Mouse (Mus musculus): ENCODE data around the gene Mrps35. TPM values are rescaled to one million over a fixed set of nuclear protein-coding genes. Genes with fewer than 3 reads are reported as not detected.

Gene Mrps35
- polyA plus RNA-seq, 1 experiment = 44.9 TPM

DNA sequence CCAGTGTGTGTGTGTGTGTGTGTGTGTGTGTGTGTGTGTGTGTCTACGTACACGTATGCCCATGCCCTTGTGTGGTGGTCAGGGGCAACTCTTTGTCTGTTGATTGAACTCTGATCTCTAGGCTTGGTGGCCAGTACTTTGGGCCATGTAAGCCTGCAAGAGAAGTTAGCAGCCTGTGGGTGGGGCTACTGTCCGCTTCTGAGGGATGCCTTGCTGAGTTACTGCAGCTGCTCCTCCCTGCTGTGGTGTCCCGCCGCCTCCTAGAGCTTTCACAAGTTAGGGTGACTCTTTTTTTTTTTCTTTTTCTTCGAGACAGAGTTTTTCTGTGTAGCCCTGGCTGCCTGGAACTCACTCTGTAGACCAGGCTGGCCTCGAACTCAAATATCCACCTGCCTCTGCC is 16.8 kb downstream of the Mrps35 start:
- H3K36me3 ChIP-seq (ENCODE audit: control insufficient read depth, insufficient read depth) = peaks cover 25% of the 10 kb centered on the region
- H3K79me2 ChIP-seq (ENCODE audit: control insufficient read depth, insufficient read depth) = no peaks in the 10 kb centered on the region
- H3K4me3 ChIP-seq = no peak overlapping the region
- no peak overlapping the region for H3K4me2 ChIP-seq (ENCODE audit: low read depth)
- TF ChIP-seq USF1 (IDR thresholded peaks at IDR 0.05; ENCODE audit: low read depth) = no peak
- TF ChIP-seq TCF3 (IDR thresholded peaks at IDR 0.05; ENCODE audit: insufficient read length, low read depth) = no peak
- TF ChIP-seq SRF (IDR thresholded peaks at IDR 0.05; ENCODE audit: control insufficient read depth, insufficient read length, low read depth) = no peak
- no peak for TF ChIP-seq MYOD1 (IDR thresholded peaks at IDR 0.05; ENCODE audit: control insufficient read depth in 1 of 3, insufficient read length in 2 of 3, low read depth in 2 of 3)
- H3ac ChIP-seq (ENCODE audit: control insufficient read depth, insufficient read length) = no peak overlapping the region
- no peaks in the 10 kb centered on the region for H3K27me3 ChIP-seq (ENCODE audit: control insufficient read depth, insufficient read depth, insufficient read length)

DNA sequence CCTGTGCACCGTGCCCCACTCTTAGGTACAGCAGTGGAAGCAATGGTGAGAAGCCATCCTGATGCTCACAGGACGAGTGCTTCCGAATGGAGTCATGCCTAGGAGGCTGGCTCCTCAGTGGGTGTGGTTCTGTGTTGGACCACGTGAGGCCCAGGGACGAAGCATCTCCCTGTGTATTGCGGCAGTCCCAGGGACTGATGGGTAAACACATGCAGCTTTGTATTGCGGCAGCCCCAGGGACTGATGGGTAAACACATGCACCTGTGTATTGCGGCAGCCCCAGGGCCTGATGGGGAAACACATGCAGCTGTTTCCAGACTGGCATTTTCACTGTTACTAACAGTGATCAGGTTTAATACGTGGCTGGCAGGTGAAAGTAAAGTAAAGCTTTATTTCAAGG is 19.1 kb downstream of the Mrps35 start:
- H3K4me2 ChIP-seq (ENCODE audit: low read depth) = no peak overlapping the region
- H3K27me3 ChIP-seq (ENCODE audit: control insufficient read depth, insufficient read depth, insufficient read length) = no peaks in the 10 kb centered on the region
- H3ac ChIP-seq (ENCODE audit: control insufficient read depth, insufficient read length) = no peak overlapping the region
- H3K4me3 ChIP-seq = no peak overlapping the region
- TF ChIP-seq TCF3 (IDR thresholded peaks at IDR 0.05; ENCODE audit: insufficient read length, low read depth) (no peak), CEBPB (IDR thresholded peaks at IDR 0.05; ENCODE audit: insufficient read depth, poor library complexity, severe bottlenecking) (no peak), USF1 (IDR thresholded peaks at IDR 0.05; ENCODE audit: low read depth) (no peak), POLR2A (IDR thresholded peaks at IDR 0.05; ENCODE audit: insufficient read length, low read depth) (no peak), MYOD1 (IDR thresholded peaks at IDR 0.05; ENCODE audit: control insufficient read depth in 1 of 3, insufficient read length in 2 of 3, low read depth in 2 of 3) (no peak), E2F4 (IDR thresholded peaks at IDR 0.05; ENCODE audit: insufficient read depth) (no peak), POLR2AphosphoS2 (IDR thresholded peaks at IDR 0.05; ENCODE audit: insufficient read length, low read depth) (no peak), REST (IDR thresholded peaks at IDR 0.05; ENCODE audit: insufficient read depth, insufficient read length) (no peak), MYOG (IDR thresholded peaks at IDR 0.05; ENCODE audit: control insufficient read depth in 1 of 3, insufficient read depth in 1 of 3, insufficient read length in 2 of 3, low read depth in 2 of 3) (no peak), MAX (IDR thresholded peaks at IDR 0.05; ENCODE audit: low read depth) (no peak), SRF (IDR thresholded peaks at IDR 0.05; ENCODE audit: control insufficient read depth, insufficient read length, low read depth) (no peak), TCF12 (IDR thresholded peaks at IDR 0.05; ENCODE audit: insufficient read depth, poor library complexity, severe bottlenecking) (no peak)
- no peaks in the 10 kb centered on the region for H3K79me2 ChIP-seq (ENCODE audit: control insufficient read depth, insufficient read depth)
- H3K36me3 ChIP-seq (ENCODE audit: control insufficient read depth, insufficient read depth) = peaks cover 25% of the 10 kb centered on the region

DNA sequence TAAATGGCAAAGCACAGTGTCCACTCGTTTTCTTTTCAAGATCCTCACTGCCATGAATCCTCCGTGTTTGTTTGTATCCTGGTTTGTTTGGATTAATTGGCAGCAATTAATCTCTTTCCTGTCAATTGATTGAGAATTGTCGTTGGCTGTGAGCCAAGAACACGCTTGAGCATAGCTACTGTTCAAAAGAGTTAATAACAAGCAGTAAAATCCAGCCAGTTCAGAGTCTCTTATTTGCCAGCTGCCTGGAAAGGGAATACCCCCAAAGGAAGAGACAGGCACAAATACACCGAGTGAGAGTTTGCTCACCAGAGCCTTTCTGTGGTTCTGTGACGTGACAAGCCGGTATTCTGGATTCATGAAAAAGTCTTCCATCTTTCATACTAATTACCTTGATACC is 19.5 kb downstream of the Mrps35 start:
- H3K4me3 ChIP-seq = no peak overlapping the region

DNA sequence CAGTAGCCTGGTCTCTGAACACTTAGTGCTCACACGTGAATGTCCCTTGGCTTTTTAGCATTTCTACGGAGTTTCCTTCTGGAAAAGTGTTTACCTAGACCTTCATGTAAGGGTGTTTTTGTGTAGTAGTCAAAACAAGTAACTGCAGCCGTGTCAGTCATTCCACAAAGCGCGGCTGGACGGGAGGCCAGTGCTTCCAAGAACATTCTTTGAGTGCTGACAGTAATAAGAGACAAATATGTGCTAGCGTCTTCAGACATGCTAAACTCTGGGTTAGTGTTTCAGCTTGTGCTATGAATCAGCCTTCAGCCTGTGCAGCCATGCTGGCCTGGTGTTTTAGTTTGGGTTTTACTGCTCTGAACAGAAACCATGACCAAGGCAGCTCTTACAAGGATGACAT is 20.1 kb downstream of the Mrps35 start:
- H3ac ChIP-seq (ENCODE audit: control insufficient read depth, insufficient read length) = no peak overlapping the region
- no peak for TF ChIP-seq USF1 (IDR thresholded peaks at IDR 0.05; ENCODE audit: low read depth)
- TF ChIP-seq E2F4 (IDR thresholded peaks at IDR 0.05; ENCODE audit: insufficient read depth) = no peak
- no peak for TF ChIP-seq MYOD1 (IDR thresholded peaks at IDR 0.05; ENCODE audit: control insufficient read depth in 1 of 3, insufficient read length in 2 of 3, low read depth in 2 of 3)
- TF ChIP-seq POLR2AphosphoS2 (IDR thresholded peaks at IDR 0.05; ENCODE audit: insufficient read length, low read depth) = no peak
- TF ChIP-seq MYOG (IDR thresholded peaks at IDR 0.05; ENCODE audit: control insufficient read depth in 1 of 3, insufficient read depth in 1 of 3, insufficient read length in 2 of 3, low read depth in 2 of 3) = no peak
- TF ChIP-seq POLR2A (IDR thresholded peaks at IDR 0.05; ENCODE audit: insufficient read length, low read depth) = no peak
- TF ChIP-seq TCF12 (IDR thresholded peaks at IDR 0.05; ENCODE audit: insufficient read depth, poor library complexity, severe bottlenecking) = no peak
- TF ChIP-seq TCF3 (IDR thresholded peaks at IDR 0.05; ENCODE audit: insufficient read length, low read depth) = no peak
- TF ChIP-seq MAX (IDR thresholded peaks at IDR 0.05; ENCODE audit: low read depth) = no peak
- TF ChIP-seq REST (IDR thresholded peaks at IDR 0.05; ENCODE audit: insufficient read depth, insufficient read length) = no peak
- no peak for TF ChIP-seq CEBPB (IDR thresholded peaks at IDR 0.05; ENCODE audit: insufficient read depth, poor library complexity, severe bottlenecking)
- TF ChIP-seq SRF (IDR thresholded peaks at IDR 0.05; ENCODE audit: control insufficient read depth, insufficient read length, low read depth) = no peak
- no peaks in the 10 kb centered on the region for H3K79me2 ChIP-seq (ENCODE audit: control insufficient read depth, insufficient read depth)
- H3K27me3 ChIP-seq (ENCODE audit: control insufficient read depth, insufficient read depth, insufficient read length) = no peaks in the 10 kb centered on the region
- H3K4me2 ChIP-seq (ENCODE audit: low read depth) = no peak overlapping the region
- no peak overlapping the region for H3K4me3 ChIP-seq
- peaks cover 24% of the 10 kb centered on the region for H3K36me3 ChIP-seq (ENCODE audit: control insufficient read depth, insufficient read depth)

More for the DNA sequence above, 19.5 kb downstream of the Mrps35 start:
- H3ac ChIP-seq (ENCODE audit: control insufficient read depth, insufficient read length) = no peak overlapping the region
- no peaks in the 10 kb centered on the region for H3K79me2 ChIP-seq (ENCODE audit: control insufficient read depth, insufficient read depth)
- H3K36me3 ChIP-seq (ENCODE audit: control insufficient read depth, insufficient read depth) = peaks cover 25% of the 10 kb centered on the region
- no peak for TF ChIP-seq MYOG (IDR thresholded peaks at IDR 0.05; ENCODE audit: control insufficient read depth in 1 of 3, insufficient read depth in 1 of 3, insufficient read length in 2 of 3, low read depth in 2 of 3)
- TF ChIP-seq CEBPB (IDR thresholded peaks at IDR 0.05; ENCODE audit: insufficient read depth, poor library complexity, severe bottlenecking) = no peak
- no peak for TF ChIP-seq MAX (IDR thresholded peaks at IDR 0.05; ENCODE audit: low read depth)
- no peak for TF ChIP-seq SRF (IDR thresholded peaks at IDR 0.05; ENCODE audit: control insufficient read depth, insufficient read length, low read depth)
- TF ChIP-seq POLR2AphosphoS2 (IDR thresholded peaks at IDR 0.05; ENCODE audit: insufficient read length, low read depth) = no peak
- no peak for TF ChIP-seq USF1 (IDR thresholded peaks at IDR 0.05; ENCODE audit: low read depth)
- TF ChIP-seq E2F4 (IDR thresholded peaks at IDR 0.05; ENCODE audit: insufficient read depth) = no peak
- TF ChIP-seq POLR2A (IDR thresholded peaks at IDR 0.05; ENCODE audit: insufficient read length, low read depth) = no peak
- no peak for TF ChIP-seq TCF12 (IDR thresholded peaks at IDR 0.05; ENCODE audit: insufficient read depth, poor library complexity, severe bottlenecking)
- TF ChIP-seq TCF3 (IDR thresholded peaks at IDR 0.05; ENCODE audit: insufficient read length, low read depth) = no peak
- no peak for TF ChIP-seq MYOD1 (IDR thresholded peaks at IDR 0.05; ENCODE audit: control insufficient read depth in 1 of 3, insufficient read length in 2 of 3, low read depth in 2 of 3)
- no peak for TF ChIP-seq REST (IDR thresholded peaks at IDR 0.05; ENCODE audit: insufficient read depth, insufficient read length)
- no peak overlapping the region for H3K4me2 ChIP-seq (ENCODE audit: low read depth)
- H3K27me3 ChIP-seq (ENCODE audit: control insufficient read depth, insufficient read depth, insufficient read length) = no peaks in the 10 kb centered on the region
